Mouse (Mus musculus) naive thymus-derived CD4-positive, alpha-beta T cell, adult 2 months (primary cell): ENCODE data around the gene Nckipsd.

Experiments
- DNase-seq: peaks from one replicate; pipeline ENCODE4 v3.0.0-alpha.2; 2011; ENCODE audit warnings: low read depth

Gene Nckipsd

DNA sequence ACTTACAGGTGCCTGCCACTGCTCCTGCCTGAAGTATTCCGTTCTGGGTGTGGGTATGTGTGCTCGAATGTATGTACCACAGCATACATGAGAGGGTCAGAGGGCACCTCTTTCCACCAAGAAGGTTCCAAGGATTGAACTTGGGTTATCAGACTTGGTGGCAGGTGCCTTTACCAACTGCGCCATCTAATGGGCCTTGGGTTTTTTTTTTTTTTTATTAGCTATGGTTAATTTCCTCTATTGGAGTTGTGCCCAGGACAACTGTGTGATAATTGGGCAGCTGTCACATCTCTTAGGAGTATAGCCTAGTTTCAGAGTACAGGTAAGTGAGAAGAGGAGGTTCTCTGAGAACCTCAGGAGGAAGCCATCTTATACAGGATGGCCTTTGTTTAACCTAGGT, 8.6 kb upstream of the Nckipsd start:
- no peak for DNase-seq

DNA sequence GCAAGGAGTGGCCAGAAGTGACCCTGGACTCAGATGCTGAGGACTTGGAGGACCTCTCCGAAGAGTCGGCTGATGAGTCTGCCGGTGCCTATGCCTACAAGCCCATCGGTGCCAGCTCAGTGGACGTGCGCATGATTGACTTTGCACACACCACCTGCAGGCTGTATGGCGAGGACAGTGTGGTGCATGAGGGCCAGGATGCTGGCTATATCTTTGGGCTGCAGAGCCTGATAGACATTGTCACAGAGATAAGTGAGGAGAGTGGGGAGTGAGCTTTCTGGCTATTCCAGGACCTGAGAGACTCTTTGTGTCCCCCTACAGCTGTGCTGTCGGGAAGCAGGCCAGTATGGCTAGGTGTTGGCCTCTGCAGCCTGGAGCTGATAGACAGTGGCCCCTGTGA, 2.4 kb upstream of the Nckipsd start:
- no peak for DNase-seq

DNA sequence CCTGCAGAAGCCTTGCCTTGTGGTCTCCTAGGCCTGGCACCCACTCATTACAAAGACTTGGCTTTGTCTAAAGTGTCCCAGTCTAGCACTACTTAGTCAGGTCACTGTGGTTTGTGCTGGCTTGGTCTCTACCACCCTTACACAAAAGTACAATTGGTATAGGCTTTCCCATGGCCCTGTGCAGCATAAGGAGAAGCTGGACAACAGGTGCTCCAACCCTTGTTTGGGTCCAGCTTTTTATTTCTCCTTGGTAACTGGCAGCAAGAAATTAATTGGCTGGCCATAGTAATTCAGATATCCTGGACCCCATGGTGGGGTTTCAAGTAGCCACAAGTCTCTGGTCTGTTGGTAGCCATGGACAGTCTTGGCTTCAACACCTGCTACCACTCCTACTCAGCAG, 1.8 kb upstream of the Nckipsd start:
- no peak for DNase-seq

DNA sequence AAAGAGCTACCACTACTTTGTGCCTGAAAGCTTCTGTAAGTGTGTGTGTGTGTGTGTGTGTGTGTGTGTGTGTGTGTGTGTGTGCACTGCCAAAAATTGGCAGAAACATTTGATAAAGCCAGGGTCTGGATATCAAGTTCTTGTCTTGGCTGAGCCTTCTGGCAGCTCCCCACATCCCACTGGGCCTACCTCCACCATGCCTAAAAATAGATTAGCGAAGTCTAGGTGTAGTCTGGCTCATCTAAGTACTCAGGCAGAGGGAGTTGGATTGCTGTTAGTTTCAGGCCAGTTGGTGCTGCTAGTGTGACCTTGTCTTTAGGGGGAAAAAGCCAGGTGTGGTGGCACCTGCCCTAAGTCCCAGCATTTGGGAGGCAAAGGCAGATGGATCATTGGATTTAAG, 1.3 kb upstream of the Nckipsd start:
- DNase-seq, result no peak

DNA sequence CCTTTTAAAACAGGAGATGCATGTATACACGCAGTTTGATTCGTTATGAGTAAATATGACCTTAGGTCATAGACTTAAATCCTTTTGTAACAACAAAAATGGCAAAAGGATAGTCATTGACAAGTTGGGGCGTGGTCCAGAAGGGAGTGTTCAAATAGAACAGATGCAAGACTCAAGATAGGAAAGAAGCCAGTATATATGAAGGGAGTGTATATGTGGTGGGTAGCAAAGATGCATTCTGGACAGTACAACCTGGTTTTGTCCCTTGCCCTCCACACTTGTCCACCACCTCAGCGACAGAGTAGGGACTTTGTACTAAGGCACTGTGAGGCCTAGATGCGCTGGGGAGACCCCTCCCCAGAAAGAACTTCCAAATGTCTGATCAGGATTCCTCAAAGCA, 494 bp upstream of the Nckipsd start:
- DNase-seq, result no peak

DNA sequence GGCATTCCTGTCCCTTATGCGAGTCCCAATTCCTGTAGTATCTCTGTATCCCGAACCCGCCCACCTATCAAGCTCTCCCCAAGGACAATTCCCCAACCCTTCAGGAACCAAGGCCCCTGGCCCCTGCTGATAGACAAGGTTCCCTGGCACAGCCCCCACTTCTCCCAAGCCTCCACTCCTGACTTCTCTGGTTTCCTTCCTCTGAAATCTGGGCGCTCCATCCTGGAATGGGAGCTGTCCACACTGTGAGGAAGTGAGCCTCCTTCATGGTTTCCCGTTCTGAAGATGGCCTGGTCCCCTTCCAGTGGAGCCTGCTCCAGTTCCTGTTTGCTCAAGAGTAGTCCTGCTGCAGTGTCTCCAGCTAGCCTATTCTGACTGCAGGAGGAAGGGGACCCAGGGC, 1.0 kb downstream of the Nckipsd start:
- no peak for DNase-seq

DNA sequence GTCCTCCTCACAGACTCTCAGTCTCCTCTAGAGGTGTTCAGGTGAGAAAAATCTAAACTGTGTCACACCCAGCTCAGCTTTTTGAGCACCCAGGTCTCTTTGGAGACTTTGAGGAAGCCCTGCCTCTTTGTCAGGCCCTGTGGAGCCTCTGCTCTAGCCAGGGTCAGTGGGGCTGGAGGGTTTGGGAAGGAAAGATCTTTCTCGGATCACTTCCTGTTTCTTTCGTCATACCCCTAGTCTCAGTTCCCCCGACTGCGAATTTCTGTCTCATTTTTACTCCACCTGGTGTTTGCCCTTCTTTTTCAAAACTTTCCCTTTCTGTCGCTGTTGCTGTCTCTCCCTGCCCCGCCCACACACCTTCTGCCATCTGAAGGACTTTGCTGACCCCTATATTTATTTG, 1.6 kb downstream of the Nckipsd start:
- no peak for DNase-seq

DNA sequence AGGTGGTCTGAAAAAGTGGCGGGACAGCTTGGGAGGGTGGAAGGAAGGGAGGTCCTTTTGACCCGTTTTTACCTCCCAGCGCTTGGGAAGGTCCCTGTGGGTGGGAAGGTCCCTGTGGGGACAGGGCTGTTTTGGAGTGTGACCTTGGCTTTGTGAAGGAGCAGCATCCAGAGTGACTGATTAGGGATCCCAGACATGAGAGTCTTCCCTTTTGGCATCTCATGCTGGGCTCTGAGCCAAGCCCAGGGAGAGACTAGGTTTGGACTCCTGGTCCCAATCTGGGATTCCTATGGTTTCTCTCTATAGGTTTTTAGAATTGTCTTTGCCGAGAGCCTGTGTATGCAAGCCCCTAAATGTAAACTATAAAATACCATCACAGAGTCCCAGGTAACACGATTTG, 2.3 kb downstream of the Nckipsd start:
- DNase-seq, result no peak

DNA sequence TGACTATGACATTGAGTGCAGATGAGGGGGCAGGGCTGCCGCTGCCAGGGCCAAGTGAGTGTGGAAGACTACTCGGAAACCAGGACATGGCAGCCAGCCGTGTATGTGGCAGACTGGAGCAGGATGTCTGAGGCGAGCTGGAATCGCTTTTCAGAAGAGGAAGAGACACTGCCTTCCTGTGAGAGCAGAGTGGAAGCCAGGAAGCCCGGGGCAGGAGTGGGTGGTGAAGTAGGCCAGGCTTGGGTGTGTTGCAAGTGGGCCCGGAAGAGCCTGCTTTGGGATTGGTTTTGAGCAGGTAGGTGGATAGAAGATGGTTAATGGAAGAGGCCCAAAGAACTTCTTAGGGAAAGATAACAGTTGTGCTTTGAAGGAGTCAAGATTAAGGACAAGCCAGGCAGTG, 7.4 kb downstream of the Nckipsd start:
- DNase-seq, result no peak

DNA sequence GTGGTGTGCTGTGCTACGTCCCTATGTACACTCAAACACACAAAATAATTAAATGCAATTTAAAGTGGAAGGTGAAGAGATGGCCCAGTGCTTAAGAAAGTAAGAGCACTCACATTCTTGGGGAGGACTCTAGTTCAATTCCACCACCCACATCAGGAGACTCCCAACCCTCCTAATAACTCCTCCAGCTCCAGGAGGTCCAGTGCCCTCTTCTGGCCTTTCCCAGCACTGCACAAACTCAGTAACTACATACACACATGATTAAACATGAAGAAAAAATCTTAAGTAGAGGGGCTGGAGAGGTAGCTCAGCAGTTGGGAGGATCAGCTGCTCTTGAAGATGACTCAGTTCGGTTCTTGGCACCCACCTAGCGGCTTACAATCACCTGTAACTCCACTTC, 11.3 kb downstream of the Nckipsd start:
- DNase-seq, result peak; percentile 61

DNA sequence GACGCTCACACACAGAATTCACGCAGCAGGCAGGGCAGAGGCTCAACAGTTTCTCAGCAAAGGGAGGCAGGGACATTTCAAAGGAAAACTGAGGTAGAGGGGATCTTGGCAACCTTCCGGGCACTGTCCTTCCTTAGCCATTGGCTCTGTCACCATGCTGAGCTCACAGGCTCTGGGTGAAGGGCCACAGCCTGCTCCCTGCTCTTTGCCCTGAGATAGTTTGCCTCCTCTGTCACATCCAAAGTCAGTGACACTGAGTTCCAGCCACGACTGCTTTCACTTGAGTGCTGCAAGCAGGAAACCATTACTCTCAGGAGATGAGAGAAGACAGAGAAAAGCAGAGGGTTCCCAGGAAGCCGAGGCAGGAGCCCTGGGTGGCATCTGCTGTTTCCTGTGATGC, 11.9 kb downstream of the Nckipsd start:
- no peak for DNase-seq

DNA sequence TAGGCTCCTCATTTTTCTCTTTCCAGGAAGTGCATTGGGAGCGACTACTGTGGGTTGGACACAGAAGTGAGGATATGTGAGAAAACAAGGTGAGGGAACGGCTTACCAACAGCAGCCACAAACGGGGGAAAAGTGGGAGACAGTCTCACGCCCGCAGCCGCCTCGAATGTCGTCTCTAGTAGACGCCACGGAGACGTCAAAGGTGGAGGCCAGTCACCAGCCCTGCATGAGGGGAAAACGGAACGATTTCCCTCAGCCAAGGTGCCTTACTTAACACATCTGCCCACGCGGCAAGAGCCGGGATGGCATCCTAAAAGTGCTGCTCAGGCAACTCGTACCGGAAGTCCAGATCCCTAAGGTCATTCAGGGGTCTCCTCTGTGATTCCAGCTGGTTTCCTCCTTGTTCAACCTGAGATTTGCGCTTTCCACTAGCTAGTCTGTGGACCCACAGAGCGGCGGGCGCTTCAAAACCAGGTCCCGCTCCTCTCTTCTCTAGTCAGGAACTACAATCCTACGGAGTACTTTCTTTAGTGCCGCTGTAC, 16.0 kb downstream of the Nckipsd start:
- DNase-seq, result no peak

DNA sequence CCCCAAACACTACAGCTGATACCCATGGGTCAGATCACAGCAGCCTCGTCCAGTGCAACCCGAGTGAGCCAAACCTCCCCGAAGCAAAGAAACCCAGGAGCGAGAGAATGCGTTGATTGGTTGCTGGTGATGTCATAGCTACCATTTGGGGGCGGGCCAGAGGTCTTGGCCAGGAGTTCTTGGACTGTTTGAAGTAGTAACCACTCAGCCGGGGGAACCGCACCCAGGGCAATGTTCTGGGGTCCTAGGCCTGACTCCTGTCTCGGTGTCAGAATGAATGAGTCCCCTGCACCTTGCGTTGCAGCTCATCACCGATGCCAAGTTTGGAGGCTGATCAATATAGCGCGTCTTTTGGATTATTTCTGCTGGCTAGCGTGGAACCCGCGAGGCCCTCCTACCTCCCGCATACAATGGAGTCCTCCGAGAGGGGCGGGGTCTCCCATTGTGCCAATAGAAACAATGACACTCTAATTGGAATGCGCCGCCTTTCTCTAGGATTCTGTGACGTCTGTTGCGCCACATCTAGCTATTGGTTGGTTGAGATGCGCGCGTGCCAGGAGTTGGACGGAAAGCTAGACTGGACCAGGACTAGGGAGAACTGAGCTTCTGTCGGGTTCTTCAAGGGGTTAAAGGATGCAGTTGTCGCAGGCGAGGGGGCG, 16.7 kb downstream of the Nckipsd start:
- no peak for DNase-seq

DNA sequence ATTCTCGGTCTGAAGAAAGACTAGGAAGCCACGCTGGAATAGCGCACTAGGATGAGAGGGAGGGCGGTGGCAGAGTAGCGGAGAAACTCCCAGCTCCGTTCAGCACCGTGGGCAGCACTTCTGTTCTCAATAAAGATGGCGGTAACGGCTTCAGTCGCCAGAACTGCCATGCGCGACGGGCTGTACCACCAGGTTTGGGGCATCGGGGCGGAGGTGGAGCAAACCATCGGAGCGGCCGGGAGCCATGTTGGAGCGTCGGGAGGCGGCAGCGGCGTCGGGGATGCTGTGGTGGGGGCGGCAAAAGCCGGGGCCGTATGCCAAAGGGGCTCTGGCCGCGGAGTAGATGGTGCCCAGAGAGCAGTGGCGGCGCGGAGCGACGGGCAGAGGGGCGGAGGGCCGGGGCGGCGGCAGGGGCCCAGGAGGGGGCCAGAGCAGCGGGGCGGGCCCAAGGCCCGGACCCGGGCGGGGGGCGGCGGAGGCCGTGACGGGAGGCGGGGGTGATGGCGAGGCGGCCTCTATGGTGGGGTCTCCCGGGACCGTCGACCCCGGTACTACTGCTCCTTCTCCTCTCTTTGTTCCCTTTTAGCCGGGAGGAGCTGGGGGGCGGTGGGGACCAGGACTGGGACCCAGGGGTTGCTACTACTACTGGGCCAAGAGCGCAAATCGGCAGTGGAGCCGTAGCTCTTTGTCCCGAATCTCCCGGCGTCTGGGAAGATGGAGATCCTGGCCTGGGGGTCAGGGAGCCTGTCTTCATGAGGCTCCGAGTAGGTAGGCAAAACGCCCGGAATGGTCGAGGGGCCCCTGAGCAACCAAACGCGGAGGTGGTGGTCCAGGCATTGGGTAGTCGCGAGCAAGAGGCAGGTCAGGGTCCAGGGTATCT, 17.9 kb downstream of the Nckipsd start, which contains the start of gene Celsr3:
Celsr3 (plus strand) TSS at position 501 of the 880 bp plus-strand sequence.
- peak; percentile 16 for DNase-seq

DNA sequence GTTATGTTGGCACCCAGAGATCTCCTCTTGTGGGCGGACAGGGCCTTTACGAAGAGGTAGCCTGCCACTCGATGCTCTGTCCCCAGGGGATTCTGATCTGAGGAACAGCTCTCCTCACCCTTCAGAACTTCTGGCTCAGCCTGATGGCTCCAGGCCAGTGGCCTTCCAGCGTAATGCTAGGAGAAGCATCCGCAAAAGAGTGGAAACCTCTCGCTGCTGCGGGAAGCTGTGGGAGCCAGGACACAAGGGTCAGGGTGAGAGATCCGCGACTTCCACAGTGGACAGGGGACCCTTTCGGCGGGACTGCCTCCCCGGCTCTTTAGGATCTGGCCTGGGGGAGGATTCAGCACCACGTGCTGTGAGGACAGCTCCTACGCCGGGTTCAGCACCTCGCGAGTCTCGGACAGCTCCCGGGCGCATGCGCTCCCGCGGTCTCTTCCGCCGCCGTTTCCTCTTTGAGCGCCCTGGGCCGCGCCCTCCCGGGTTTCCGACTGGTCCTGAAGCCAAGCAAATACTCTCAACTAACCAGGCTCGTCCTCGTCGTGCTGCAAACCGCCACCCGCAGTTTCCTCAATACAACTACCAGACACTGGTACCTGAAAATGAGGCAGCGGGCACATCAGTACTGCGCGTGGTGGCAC, 18.7 kb downstream of the Nckipsd start:
- DNase-seq, result peak; percentile 80

DNA sequence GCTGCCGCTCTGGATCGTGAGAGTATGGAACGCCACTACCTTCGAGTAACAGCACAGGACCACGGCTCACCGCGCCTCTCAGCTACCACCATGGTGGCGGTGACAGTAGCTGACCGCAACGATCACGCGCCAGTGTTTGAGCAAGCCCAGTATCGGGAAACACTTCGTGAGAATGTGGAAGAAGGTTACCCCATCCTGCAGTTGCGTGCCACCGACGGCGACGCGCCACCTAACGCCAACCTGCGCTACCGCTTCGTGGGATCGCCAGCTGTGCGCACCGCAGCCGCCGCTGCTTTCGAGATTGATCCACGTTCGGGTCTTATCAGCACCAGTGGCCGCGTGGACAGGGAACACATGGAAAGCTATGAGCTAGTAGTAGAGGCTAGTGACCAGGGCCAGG, 19.3 kb downstream of the Nckipsd start:
- no peak for DNase-seq

DNA sequence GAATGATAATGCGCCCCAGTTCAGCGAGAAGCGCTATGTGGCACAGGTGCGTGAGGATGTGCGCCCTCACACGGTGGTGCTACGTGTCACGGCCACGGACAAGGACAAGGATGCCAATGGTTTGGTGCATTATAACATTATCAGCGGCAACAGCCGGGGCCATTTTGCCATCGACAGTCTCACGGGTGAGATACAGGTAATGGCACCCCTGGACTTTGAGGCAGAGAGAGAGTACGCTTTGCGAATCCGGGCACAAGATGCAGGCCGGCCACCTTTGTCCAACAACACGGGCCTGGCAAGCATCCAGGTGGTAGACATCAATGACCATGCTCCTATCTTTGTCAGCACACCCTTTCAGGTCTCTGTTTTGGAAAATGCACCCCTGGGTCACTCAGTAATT, 19.7 kb downstream of the Nckipsd start:
- DNase-seq, result no peak

DNA sequence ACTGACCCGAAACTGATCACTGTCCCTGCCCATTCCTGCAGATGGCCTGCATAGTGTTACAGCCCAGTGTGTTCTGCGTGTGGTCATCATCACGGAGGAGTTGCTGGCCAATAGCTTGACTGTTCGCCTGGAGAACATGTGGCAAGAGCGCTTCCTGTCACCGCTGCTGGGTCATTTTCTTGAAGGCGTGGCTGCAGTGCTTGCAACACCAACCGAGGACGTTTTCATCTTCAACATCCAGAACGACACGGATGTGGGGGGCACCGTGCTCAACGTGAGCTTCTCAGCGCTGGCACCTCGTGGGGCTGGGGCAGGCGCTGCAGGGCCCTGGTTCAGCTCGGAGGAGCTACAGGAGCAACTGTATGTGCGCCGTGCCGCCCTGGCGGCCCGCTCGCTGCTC, 23.5 kb downstream of the Nckipsd start:
- DNase-seq, result no peak

DNA sequence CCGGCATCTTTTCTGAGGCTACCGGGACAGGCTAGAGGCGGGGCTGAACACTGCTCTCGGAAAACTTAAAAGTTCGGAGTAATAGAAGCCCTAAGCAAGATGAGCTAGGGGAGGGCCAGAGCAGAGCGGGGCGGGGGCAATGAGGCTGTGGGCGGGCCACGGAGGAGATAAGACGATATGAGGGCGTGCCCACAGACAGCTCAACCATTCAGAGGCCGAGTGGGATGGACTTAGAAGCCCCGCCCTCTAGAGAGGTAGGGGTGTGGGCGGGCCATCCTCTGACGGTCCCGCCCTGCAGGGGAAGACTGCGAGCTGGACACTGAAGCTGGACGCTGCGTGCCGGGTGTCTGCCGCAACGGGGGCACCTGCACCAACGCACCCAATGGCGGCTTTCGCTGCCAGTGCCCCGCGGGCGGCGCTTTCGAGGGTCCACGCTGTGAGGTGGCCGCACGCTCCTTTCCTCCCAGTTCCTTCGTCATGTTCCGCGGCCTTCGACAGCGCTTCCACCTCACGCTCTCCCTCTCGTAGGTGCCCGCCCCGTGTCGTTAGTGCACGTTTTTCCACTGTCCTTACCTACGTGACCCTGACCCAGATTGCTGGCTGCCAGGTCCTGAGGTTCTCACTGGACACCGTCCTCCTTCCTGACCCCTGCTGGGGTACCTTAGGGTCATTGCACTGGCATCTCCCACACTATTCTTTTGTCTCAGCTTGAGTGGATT, 24.4 kb downstream of the Nckipsd start:
- peak; percentile 81 for DNase-seq

DNA sequence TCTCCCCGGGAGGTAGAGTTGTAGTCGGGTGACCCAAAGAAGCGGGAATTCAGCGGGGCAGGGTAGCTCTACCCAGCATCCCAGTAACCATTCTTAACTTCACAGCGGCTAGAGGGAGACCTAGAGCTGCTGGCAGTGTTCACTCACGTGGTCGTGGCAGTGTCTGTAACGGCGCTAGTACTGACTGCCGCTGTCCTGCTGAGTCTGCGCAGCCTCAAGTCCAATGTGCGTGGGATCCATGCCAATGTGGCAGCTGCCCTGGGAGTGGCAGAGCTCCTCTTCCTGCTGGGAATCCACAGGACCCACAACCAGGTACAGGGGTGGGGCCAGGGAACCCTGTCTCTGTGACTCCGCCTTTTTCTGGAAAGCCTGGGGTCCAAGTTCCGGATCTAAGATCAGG, 34.8 kb downstream of the Nckipsd start:
- DNase-seq, result no peak

DNA sequence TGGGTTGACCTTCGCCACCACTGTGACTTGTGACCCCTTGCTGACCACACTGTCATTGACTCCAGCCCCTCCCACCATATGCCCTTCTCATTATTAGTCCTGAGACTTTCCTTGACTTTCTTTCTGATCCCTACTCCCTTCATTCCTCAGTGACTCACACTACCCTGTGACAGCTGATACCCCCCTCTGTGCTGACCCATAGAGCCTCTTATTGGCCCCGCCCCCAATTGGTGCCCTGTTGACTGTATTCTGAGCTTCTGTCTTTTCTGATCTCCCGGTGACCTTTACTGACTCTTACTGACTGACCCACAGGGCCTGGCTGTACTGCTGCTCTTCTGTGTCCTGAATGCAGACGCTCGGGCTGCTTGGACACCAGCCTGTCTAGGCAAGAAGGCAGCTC, 37.2 kb downstream of the Nckipsd start:
- no peak for DNase-seq

DNA sequence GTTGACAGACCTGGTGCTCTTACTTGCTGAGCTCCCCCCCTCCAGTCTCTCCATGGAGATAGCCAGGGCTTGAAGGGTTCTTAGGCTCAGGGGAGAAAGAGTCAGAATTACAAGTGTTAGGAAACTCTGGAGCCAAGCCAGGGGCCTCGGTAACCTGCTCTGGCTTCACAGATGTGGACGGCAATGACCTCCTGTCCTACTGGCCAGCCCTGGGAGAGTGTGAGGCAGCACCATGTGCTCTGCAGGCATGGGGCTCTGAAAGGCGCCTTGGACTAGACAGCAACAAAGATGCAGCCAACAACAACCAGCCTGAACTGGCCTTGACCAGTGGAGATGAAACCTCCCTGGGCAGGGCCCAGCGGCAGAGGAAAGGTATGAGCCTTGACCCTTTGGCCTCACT, 39.2 kb downstream of the Nckipsd start:
- no peak for DNase-seq
